ENCODE assay signal across 8 mouse cellular contexts in genomic region chr3:90615415-90615814, GRCm38 (mm10). TPM values are rescaled to one million over a fixed set of nuclear protein-coding genes. Genes with fewer than 3 reads are reported as not detected.
DNase-seq lines count a peak whose midpoint lies in the region; ATAC-seq and TF ChIP-seq lines count a peak whose summit lies in the region.

No protein-coding gene starts in this region.

- H3K9ac ChIP-seq in forebrain, embryonic 13.5 days: no peak overlapping the region
- H3K9ac ChIP-seq in heart, postnatal 0 days (replicated peaks; ENCODE audit: low read depth, low read length): no peak overlapping the region
- H3K9ac ChIP-seq in liver, postnatal 0 days (replicated peaks): no peak overlapping the region
- H3K9ac ChIP-seq in neural tube, embryonic 15.5 days (replicated peaks): no peak overlapping the region

- H3K9me3 ChIP-seq in E14TG2a.4 (ENCODE audit: low read length): no peaks in the 10 kb centered on the region
- no peaks in the 10 kb centered on the region for H3K9me3 ChIP-seq in forebrain, embryonic 13.5 days (replicated peaks)
- H3K9me3 ChIP-seq in heart, postnatal 0 days (replicated peaks; ENCODE audit: control insufficient read depth, low read length): no peaks in the 10 kb centered on the region
- H3K9me3 ChIP-seq in liver, postnatal 0 days (ENCODE audit: low read length): no peaks in the 10 kb centered on the region
- no peaks in the 10 kb centered on the region for H3K9me3 ChIP-seq in neural tube, embryonic 15.5 days (replicated peaks)

- ATAC-seq in forebrain, embryonic 13.5 days: peak; percentile 72
- peak; percentile 74 for ATAC-seq in heart, postnatal 0 days (ENCODE audit: insufficient read depth, low read depth)
- ATAC-seq in liver, postnatal 0 days: peak; percentile 68
- 0 out of 2 replicates have a peak, but pooled peaks have one; percentile 48 for ATAC-seq in neural tube, embryonic 15.5 days (ENCODE audit: low FRiP score)

- peak; percentile 42 for TF ChIP-seq CTCF in E14TG2a.4 (conservative IDR thresholded peaks at IDR 0.05; ENCODE audit: low read length)
- peak; percentile 89 for TF ChIP-seq CTCF in heart, postnatal 0 days (IDR thresholded peaks at IDR 0.05; ENCODE audit: low read depth)
- TF ChIP-seq CTCF in liver, postnatal 0 days (IDR thresholded peaks at IDR 0.05; ENCODE audit: low read depth): peak; percentile 85
- TF ChIP-seq CTCF in thymus, adult 2 months (IDR thresholded peaks at IDR 0.05; ENCODE audit: borderline replicate concordance, control insufficient read depth, extremely low read depth, insufficient read depth, low read length, poor library complexity): peak; percentile 72; the same call in 1 of the 2 replicates

- H3K4me3 ChIP-seq in E14TG2a.4 (replicated peaks; ENCODE audit: low read length): no peak overlapping the region
- no peak overlapping the region for H3K4me3 ChIP-seq in forebrain, embryonic 13.5 days
- no peak overlapping the region for H3K4me3 ChIP-seq in heart, postnatal 0 days (ENCODE audit: low read depth, low read length)
- no peak overlapping the region for H3K4me3 ChIP-seq in liver, postnatal 0 days (ENCODE audit: low read depth, low read length)
- H3K4me3 ChIP-seq in neural tube, embryonic 15.5 days (replicated peaks): no peak overlapping the region
- no peak overlapping the region for H3K4me3 ChIP-seq in thymus, adult 2 months (ENCODE audit: control insufficient read depth, insufficient read depth, low read length)

- no peak overlapping the region for H3K4me2 ChIP-seq in forebrain, embryonic 13.5 days
- H3K4me2 ChIP-seq in heart, postnatal 0 days (ENCODE audit: low read depth, low read length): peak overlapping the region; percentile 18; the same call in 1 of the 2 replicates
- no peak overlapping the region for H3K4me2 ChIP-seq in liver, postnatal 0 days (ENCODE audit: low read depth, low read length)
- no peak overlapping the region for H3K4me2 ChIP-seq in neural tube, embryonic 15.5 days

- TF ChIP-seq EP300 in heart, postnatal 0 days (IDR thresholded peaks at IDR 0.05; ENCODE audit: low read depth): no peak
- TF ChIP-seq EP300 in liver, postnatal 0 days (IDR thresholded peaks at IDR 0.05; ENCODE audit: low read depth): no peak

- DNase-seq in c-Kit-positive CD71-negative TER-119-negative erythroid progenitor cells, embryonic 14.5 days (ENCODE audit: low read depth): peak; percentile 74
- peak; percentile 81 for DNase-seq in heart, postnatal 0 days (ENCODE audit: low spot score)
- peak; percentile 82 to 88 for DNase-seq in kidney, postnatal 4 days
- DNase-seq in liver, postnatal 0 days: peak; percentile 75
- DNase-seq in thymus, adult 2 months: peak; percentile 80

- 0 out of 2 replicates have a peak, but pooled peaks have one; percentile 22 for TF ChIP-seq POLR2A in thymus, adult 2 months (IDR thresholded peaks at IDR 0.05; ENCODE audit: control insufficient read depth, extremely low read depth, insufficient read depth, low read length, poor library complexity)

- peaks cover 15% of the 10 kb centered on the region for H3K27me3 ChIP-seq in E14TG2a.4 (ENCODE audit: insufficient read depth, low read length)
- H3K27me3 ChIP-seq in forebrain, embryonic 13.5 days: 0 out of 2 replicates have a peak, but pooled peaks cover 7% of the 10 kb centered on the region
- no peaks in the 10 kb centered on the region for H3K27me3 ChIP-seq in heart, postnatal 0 days (ENCODE audit: control insufficient read depth, insufficient read depth, low read length)
- H3K27me3 ChIP-seq in liver, postnatal 0 days (ENCODE audit: insufficient read depth, low read length): no peaks in the 10 kb centered on the region
- peaks cover 5% of the 10 kb centered on the region; the same call in 1 of the 2 replicates for H3K27me3 ChIP-seq in neural tube, embryonic 15.5 days (replicated peaks)
- no peaks in the 10 kb centered on the region for H3K27me3 ChIP-seq in thymus, adult 2 months (ENCODE audit: control insufficient read depth, insufficient read depth, low read length)

- H3K4me1 ChIP-seq in E14TG2a.4 (replicated peaks; ENCODE audit: low read depth, low read length): peaks cover 53% of the 10 kb centered on the region
- H3K4me1 ChIP-seq in forebrain, embryonic 13.5 days: peaks cover 6% of the 10 kb centered on the region; the same call in 1 of the 2 replicates
- peaks cover 13% of the 10 kb centered on the region; the same call in 1 of the 2 replicates for H3K4me1 ChIP-seq in heart, postnatal 0 days (ENCODE audit: control insufficient read depth, insufficient read depth)
- H3K4me1 ChIP-seq in liver, postnatal 0 days (ENCODE audit: insufficient read depth): peaks cover 4% of the 10 kb centered on the region; the same call in 1 of the 2 replicates
- peaks cover 5% of the 10 kb centered on the region for H3K4me1 ChIP-seq in neural tube, embryonic 15.5 days
- peaks cover 21% of the 10 kb centered on the region for H3K4me1 ChIP-seq in thymus, adult 2 months (replicated peaks; ENCODE audit: control insufficient read depth, insufficient read depth, low read length)

- WGBS in forebrain, embryonic 13.5 days: 7% methylated on average over 7 of the region's 7 CpGs
- WGBS in heart, postnatal 0 days: 2% methylated on average over 7 of the region's 7 CpGs
- WGBS in liver, postnatal 0 days (ENCODE audit: insufficient replicate concordance): 13% methylated on average over 7 of the region's 7 CpGs
- WGBS in neural tube, embryonic 15.5 days: 16% methylated on average over 7 of the region's 7 CpGs
- WGBS in thymus, adult 2 months: 0% methylated on average over 7 of the region's 7 CpGs

- no peak overlapping the region for H3K27ac ChIP-seq in forebrain, embryonic 13.5 days
- no peak overlapping the region for H3K27ac ChIP-seq in heart, postnatal 0 days (ENCODE audit: low read depth)
- no peak overlapping the region for H3K27ac ChIP-seq in liver, postnatal 0 days (ENCODE audit: low read depth)
- H3K27ac ChIP-seq in neural tube, embryonic 15.5 days (replicated peaks): no peak overlapping the region
- no peak overlapping the region for H3K27ac ChIP-seq in thymus, adult 2 months (ENCODE audit: control insufficient read depth, insufficient read depth, low read length)

- no peaks in the 10 kb centered on the region for H3K36me3 ChIP-seq in E14TG2a.4 (ENCODE audit: insufficient read depth, low read length)
- no peaks in the 10 kb centered on the region for H3K36me3 ChIP-seq in forebrain, embryonic 13.5 days (ENCODE audit: poor library complexity, severe bottlenecking)
- no peaks in the 10 kb centered on the region for H3K36me3 ChIP-seq in heart, postnatal 0 days (replicated peaks; ENCODE audit: control insufficient read depth, insufficient read depth, low read length)
- no peaks in the 10 kb centered on the region for H3K36me3 ChIP-seq in liver, postnatal 0 days (replicated peaks; ENCODE audit: insufficient read depth, low read length)
- H3K36me3 ChIP-seq in neural tube, embryonic 15.5 days: no peaks in the 10 kb centered on the region
- H3K36me3 ChIP-seq in thymus, adult 2 months (ENCODE audit: control insufficient read depth, insufficient read depth, low read length): no peaks in the 10 kb centered on the region

RNA-seq across cellular contexts. Expression of gene S100a6, which starts 2.7 kb away (rescaled TPM):
- polyA plus RNA-seq in forebrain, embryonic 13.5 days (2015; fragmentation: Nextera tagmentation; extraction: Ambion mirVana): 15.4 and 23.8 TPM in 2 replicates
- total RNA-seq in heart, postnatal 0 days (2014; rRNA removed; ENCODE audit: low replicate concordance): 16.5 and 82.9 TPM in 2 replicates
- polyA plus RNA-seq in heart, postnatal 0 days (2015; fragmentation: Nextera tagmentation; extraction: Ambion mirVana): 97.5 and 110 TPM in 2 replicates
- polyA plus RNA-seq in liver, postnatal 0 days (2015; fragmentation: Nextera tagmentation; extraction: Ambion mirVana): 49.1 and 55.6 TPM in 2 replicates
- 43.6 and 90.4 TPM in 2 replicates for polyA plus RNA-seq in neural tube, embryonic 15.5 days (2015; fragmentation: Nextera tagmentation; extraction: Ambion mirVana)
- 62.7 and 96.8 TPM in 2 replicates for polyA plus RNA-seq in thymus, adult 2 months (2012; rRNA removed)

RNA-seq across cellular contexts. Expression of gene S100a5, which starts 7.1 kb away (rescaled TPM):
- polyA plus RNA-seq in forebrain, embryonic 13.5 days (2015; fragmentation: Nextera tagmentation; extraction: Ambion mirVana): not detected in 2 replicates
- not detected in 2 replicates for total RNA-seq in heart, postnatal 0 days (2014; rRNA removed; ENCODE audit: low replicate concordance)
- not detected in 2 replicates for polyA plus RNA-seq in heart, postnatal 0 days (2015; fragmentation: Nextera tagmentation; extraction: Ambion mirVana)
- polyA plus RNA-seq in liver, postnatal 0 days (2015; fragmentation: Nextera tagmentation; extraction: Ambion mirVana): not detected in 2 replicates
- not detected in 2 replicates for polyA plus RNA-seq in neural tube, embryonic 15.5 days (2015; fragmentation: Nextera tagmentation; extraction: Ambion mirVana)
- not detected in 2 replicates for polyA plus RNA-seq in thymus, adult 2 months (2012; rRNA removed)

RNA-seq across cellular contexts. Expression of gene S100a4, which starts 11.8 kb away (rescaled TPM):
- polyA plus RNA-seq in forebrain, embryonic 13.5 days (2015; fragmentation: Nextera tagmentation; extraction: Ambion mirVana): 0.40 and 1.6 TPM in 2 replicates
- total RNA-seq in heart, postnatal 0 days (2014; rRNA removed; ENCODE audit: low replicate concordance): 1.3 TPM in 1 of 2 replicates, not detected in the other
- 4.4 and 4.8 TPM in 2 replicates for polyA plus RNA-seq in heart, postnatal 0 days (2015; fragmentation: Nextera tagmentation; extraction: Ambion mirVana)
- polyA plus RNA-seq in liver, postnatal 0 days (2015; fragmentation: Nextera tagmentation; extraction: Ambion mirVana): 4.0 and 4.6 TPM in 2 replicates
- 1.2 and 10.7 TPM in 2 replicates for polyA plus RNA-seq in neural tube, embryonic 15.5 days (2015; fragmentation: Nextera tagmentation; extraction: Ambion mirVana)
- 31.0 and 51.8 TPM in 2 replicates for polyA plus RNA-seq in thymus, adult 2 months (2012; rRNA removed)

RNA-seq across cellular contexts. Expression of gene Gm42674, which starts 13.7 kb away (rescaled TPM):
- not detected in 2 replicates for polyA plus RNA-seq in forebrain, embryonic 13.5 days (2015; fragmentation: Nextera tagmentation; extraction: Ambion mirVana)
- not detected in 2 replicates for total RNA-seq in heart, postnatal 0 days (2014; rRNA removed; ENCODE audit: low replicate concordance)
- polyA plus RNA-seq in heart, postnatal 0 days (2015; fragmentation: Nextera tagmentation; extraction: Ambion mirVana): not detected in 2 replicates
- polyA plus RNA-seq in liver, postnatal 0 days (2015; fragmentation: Nextera tagmentation; extraction: Ambion mirVana): not detected in 2 replicates
- polyA plus RNA-seq in neural tube, embryonic 15.5 days (2015; fragmentation: Nextera tagmentation; extraction: Ambion mirVana): not detected in 2 replicates
- not detected in 2 replicates for polyA plus RNA-seq in thymus, adult 2 months (2012; rRNA removed)

RNA-seq across cellular contexts. Expression of gene S100a2, which starts 25.4 kb away (rescaled TPM):
- not detected in 2 replicates for polyA plus RNA-seq in forebrain, embryonic 13.5 days (2015; fragmentation: Nextera tagmentation; extraction: Ambion mirVana)
- total RNA-seq in heart, postnatal 0 days (2014; rRNA removed; ENCODE audit: low replicate concordance): not detected in 2 replicates
- polyA plus RNA-seq in heart, postnatal 0 days (2015; fragmentation: Nextera tagmentation; extraction: Ambion mirVana): not detected in 2 replicates
- polyA plus RNA-seq in liver, postnatal 0 days (2015; fragmentation: Nextera tagmentation; extraction: Ambion mirVana): not detected in 2 replicates
- not detected in 2 replicates for polyA plus RNA-seq in neural tube, embryonic 15.5 days (2015; fragmentation: Nextera tagmentation; extraction: Ambion mirVana)
- not detected in 2 replicates for polyA plus RNA-seq in thymus, adult 2 months (2012; rRNA removed)
